Mouse (Mus musculus): ENCODE measurements around the gene Cycs. TPM values are rescaled to one million over a fixed set of nuclear protein-coding genes. Genes with fewer than 3 reads are reported as not detected.

Gene Cycs
- 94.8 and 111 TPM in 2 replicates for polyA plus RNA-seq (2015; fragmentation: Nextera tagmentation; extraction: Ambion mirVana)

GRCm38 (mm10) chr6:50566141-50566996, at the start of gene Cycs:
Gene Cycs (minus strand): TSS chr6:50566538.

GRCm38 (mm10) chr6:50596301-50597211, 30.2 kb upstream of the Cycs start, which contains the start of gene 4921507P07Rik:
Gene 4921507P07Rik (minus strand): TSS chr6:50596632.

Small RNAs within 50 kb of the gene (microRNA-seq; reads per million reads assigned to microRNA genes)
- not detected for gene Mir6371

Other genes starting within 250 kb of the Cycs start
- 4.5 and 5.1 TPM in 2 replicates for gene Osbpl3, start 110.3 kb downstream of the Cycs start, polyA plus RNA-seq (2015; fragmentation: Nextera tagmentation; extraction: Ambion mirVana)
- 1.9 and 2.3 TPM in 2 replicates for gene 4921507P07Rik, start 30.1 kb upstream of the Cycs start, polyA plus RNA-seq (2015; fragmentation: Nextera tagmentation; extraction: Ambion mirVana)
- 0.19 TPM in 1 of 2 replicates, not detected in the other for gene Npvf, start 87.9 kb upstream of the Cycs start, polyA plus RNA-seq (2015; fragmentation: Nextera tagmentation; extraction: Ambion mirVana)

Measured in neural tube, postnatal 0 days (tissue).